Mouse (Mus musculus) gastrocnemius, postnatal 14 days (tissue): Measurements from ENCODE around the gene Ndfip2. TPM values are rescaled to one million over a fixed set of nuclear protein-coding genes. Genes with fewer than 3 reads are reported as not detected.

Source experiments
- DNase-seq: peaks from one replicate; pipeline ENCODE4 v3.0.0; 2021; ENCODE audit warnings: mixed read lengths
- intact Hi-C: fragments of 180-260 bp; cut with DNase I; formaldehyde crosslinking; loops from one replicate; pipeline ENCODE4 v1.15.1; 2025; ENCODE audit warnings: low total_unique reads
- long read RNA-seq, 2 experiments: library from polyadenylated mRNA; stranded (forward); transcript quantifications; one replicate each; pipeline ENCODE4 v2.0.0; 2021
- total RNA-seq, 2 experiments: library from RNA; stranded (reverse); gene quantifications; 2 replicates each; pipeline ENCODE4 v1.2.3; 2021

The Ndfip2 gene
- 10 to 100 TPM; 12.7 to 16.1 TPM for total RNA-seq
- long read RNA-seq, experiment 1, transcript Ndfip2-206 (8 exons, 2,532 nt), result major isoform, 31 of 43 reads
- long read RNA-seq, experiment 1, transcript Ndfip2-202 (8 exons, 1,695 nt), result minor isoform, 8 of 43 reads
- long read RNA-seq, experiment 1, partial matches to known transcripts, result 0 of 43 reads
- long read RNA-seq, experiment 1, other reads (novel, unspliced or antisense), result 4 of 43 reads
- long read RNA-seq, experiment 2, transcript Ndfip2-206 (8 exons, 2,532 nt), result major isoform, 25 of 52 reads
- long read RNA-seq, experiment 2, transcript Ndfip2-202 (8 exons, 1,695 nt), result minor isoform, 21 of 52 reads
- long read RNA-seq, experiment 2, partial matches to known transcripts, result 0 of 52 reads
- long read RNA-seq, experiment 2, other reads (novel, unspliced or antisense), result 6 of 52 reads

- intact Hi-C loops, result no loop called here
- DNase-seq, result peak; percentile 87
Observed at GRCm38 (mm10) chr14:105258379-105259034, at the start of gene Ndfip2. Gene Ndfip2, plus strand, starts transcription at chr14:105258573.

GRCm38 (mm10) chr14:105219525-105220376 is 38.6 kb upstream of the Ndfip2 start:
- DNase-seq, result no peak
- intact Hi-C loops, result no loop called here

GRCm38 (mm10) chr14:105222240-105222639 is 36.1 kb upstream of the Ndfip2 start:
- intact Hi-C loops, result no loop called here
- DNase-seq, result no peak

- intact Hi-C loops, result no loop called here
- DNase-seq, result no peak
Observed at GRCm38 (mm10) chr14:105225790-105226189, 32.6 kb upstream of the Ndfip2 start.

- intact Hi-C loops, result loop anchor here (10.0 kb wide), 1 partner anchor 62 kb away; no protein-coding TSS in a partner anchor
- DNase-seq, result no peak
Observed at GRCm38 (mm10) chr14:105232421-105232820, 26.0 kb upstream of the Ndfip2 start.

GRCm38 (mm10) chr14:105236596-105236995 is 21.8 kb upstream of the Ndfip2 start:
- intact Hi-C loops, result loop anchor here (10.0 kb wide), 1 partner anchor 58 kb away; no protein-coding TSS in a partner anchor
- no peak for DNase-seq

- intact Hi-C loops, result loop anchor here (10.0 kb wide), 1 partner anchor 57 kb away; no protein-coding TSS in a partner anchor
- DNase-seq, result no peak
Observed at GRCm38 (mm10) chr14:105237736-105238135, 20.6 kb upstream of the Ndfip2 start.

- DNase-seq, result no peak
- intact Hi-C loops, result loop anchor here (10.0 kb wide), 1 partner anchor 56 kb away; no protein-coding TSS in a partner anchor
Observed at GRCm38 (mm10) chr14:105238450-105239038, 19.8 kb upstream of the Ndfip2 start.

- DNase-seq, result no peak
- intact Hi-C loops, result no loop called here
Observed at GRCm38 (mm10) chr14:105240120-105240519, 18.3 kb upstream of the Ndfip2 start.

- intact Hi-C loops, result no loop called here
- DNase-seq, result no peak
Observed at GRCm38 (mm10) chr14:105243805-105244443, 14.4 kb upstream of the Ndfip2 start.

GRCm38 (mm10) chr14:105251038-105251437 is 7.3 kb upstream of the Ndfip2 start:
- intact Hi-C loops, result no loop called here
- no peak for DNase-seq

- intact Hi-C loops, result no loop called here
- no peak for DNase-seq
Observed at GRCm38 (mm10) chr14:105253304-105253703, 5.1 kb upstream of the Ndfip2 start.

GRCm38 (mm10) chr14:105254401-105254800 is 4.0 kb upstream of the Ndfip2 start:
- DNase-seq, result no peak
- intact Hi-C loops, result no loop called here

GRCm38 (mm10) chr14:105255620-105256019 is 2.8 kb upstream of the Ndfip2 start:
- intact Hi-C loops, result no loop called here
- peak; percentile 23 for DNase-seq

GRCm38 (mm10) chr14:105259035-105259880 is 885 bp downstream of the Ndfip2 start:
- peak; percentile 25 for DNase-seq
- intact Hi-C loops, result no loop called here

GRCm38 (mm10) chr14:105262923-105263322 is 4.5 kb downstream of the Ndfip2 start:
- no peak for DNase-seq
- intact Hi-C loops, result no loop called here

- intact Hi-C loops, result no loop called here
- DNase-seq, result no peak
Observed at GRCm38 (mm10) chr14:105267095-105267494, 8.7 kb downstream of the Ndfip2 start.

- no peak for DNase-seq
- intact Hi-C loops, result no loop called here
Observed at GRCm38 (mm10) chr14:105272030-105272429, 13.7 kb downstream of the Ndfip2 start.
